Mouse (Mus musculus) E14TG2a.4 (cell line): ENCODE measurements around the gene D11Wsu47e.

Experiments used
- H3K27me3 ChIP-seq: 2 replicates; pipeline ENCODE4 v1.6.1; 2014; ENCODE audit warnings: low read length, control low read depth; ENCODE audit not compliant: insufficient read depth
- H3K36me3 ChIP-seq: 2 replicates; pipeline ENCODE4 v1.6.1; 2014; ENCODE audit warnings: low read length, control low read depth; ENCODE audit not compliant: insufficient read depth
- H3K4me1 ChIP-seq: replicated peaks from 2 replicates; pipeline ENCODE4 v1.6.1; 2014; ENCODE audit warnings: low read depth, low read length, control low read depth
- H3K4me3 ChIP-seq: replicated peaks from 2 replicates; pipeline ENCODE4 v1.5.1; 2014; ENCODE audit warnings: mild to moderate bottlenecking, low read length
- H3K9me3 ChIP-seq: 2 replicates; pipeline ENCODE4 v1.6.1; 2014; ENCODE audit warnings: low read length, control low read depth
- CTCF ChIP-seq: conservative IDR thresholded peaks from 2 replicates; pipeline ENCODE4 v1.5.1; 2014; ENCODE audit warnings: low read length
- NANOG ChIP-seq: IDR thresholded peaks from 2 replicates; pipeline ENCODE4 v1.6.1; 2014; ENCODE audit warnings: borderline replicate concordance, low read length, mixed read lengths
- POU5F1 ChIP-seq: IDR thresholded peaks from 2 replicates; pipeline ENCODE4 v1.6.1; 2014; ENCODE audit warnings: low read length, borderline replicate concordance

Gene D11Wsu47e

DNA sequence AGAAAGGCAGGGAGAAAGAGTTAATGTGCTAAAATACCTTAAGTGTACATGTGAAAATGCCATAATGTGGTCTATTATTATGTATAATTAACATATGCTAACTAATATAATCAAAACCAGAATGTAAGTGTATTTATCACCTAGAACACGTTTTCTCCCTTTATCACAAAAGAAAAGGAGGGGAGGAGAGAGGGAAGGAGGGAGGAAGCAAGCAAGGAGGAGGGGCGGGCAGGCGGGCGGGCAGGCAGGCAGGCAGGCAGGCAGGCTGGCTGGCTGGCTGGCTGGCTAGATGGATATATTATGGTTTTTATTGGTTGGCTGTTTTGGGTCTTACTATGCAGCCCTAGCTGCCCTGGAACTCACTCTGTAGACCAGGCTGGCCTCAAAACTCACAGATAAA is 14.5 kb upstream of the D11Wsu47e start:
- H3K9me3 ChIP-seq, result no peaks in the 10 kb centered on the region
- H3K4me1 ChIP-seq, result peaks cover 49% of the 10 kb centered on the region
- H3K4me3 ChIP-seq, result no peak overlapping the region
- H3K36me3 ChIP-seq, result peaks cover 85% of the 10 kb centered on the region
- TF ChIP-seq CTCF (no peak), NANOG (no peak), POU5F1 (no peak)
- no peaks in the 10 kb centered on the region for H3K27me3 ChIP-seq

DNA sequence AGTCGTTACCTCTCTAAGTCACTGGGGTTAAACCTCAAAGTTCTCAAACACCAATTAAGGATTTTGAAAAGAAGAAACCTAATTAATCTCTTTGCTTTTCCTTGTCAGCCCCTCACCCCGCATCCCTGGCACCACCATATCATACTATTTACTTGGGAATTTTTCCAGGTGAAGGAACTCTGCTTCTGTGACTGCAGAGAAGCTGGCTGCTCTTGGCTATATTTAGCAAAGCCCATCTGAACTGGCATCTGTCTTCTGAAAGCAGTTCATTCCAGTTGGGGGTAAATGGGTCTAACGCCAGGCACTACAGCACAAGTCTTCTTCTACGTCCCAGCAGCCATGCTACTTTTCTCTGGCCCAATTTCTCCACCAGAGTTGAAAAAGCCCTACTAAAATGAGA is 10.6 kb upstream of the D11Wsu47e start:
- Histone ChIP-seq H3K4me3 (no peak overlapping the region), H3K27me3 (no peaks in the 10 kb centered on the region), H3K36me3 (peaks cover 94% of the 10 kb centered on the region), H3K4me1 (peaks cover 53% of the 10 kb centered on the region), H3K9me3 (no peaks in the 10 kb centered on the region)
- TF ChIP-seq POU5F1 (no peak), NANOG (no peak), CTCF (no peak)

DNA sequence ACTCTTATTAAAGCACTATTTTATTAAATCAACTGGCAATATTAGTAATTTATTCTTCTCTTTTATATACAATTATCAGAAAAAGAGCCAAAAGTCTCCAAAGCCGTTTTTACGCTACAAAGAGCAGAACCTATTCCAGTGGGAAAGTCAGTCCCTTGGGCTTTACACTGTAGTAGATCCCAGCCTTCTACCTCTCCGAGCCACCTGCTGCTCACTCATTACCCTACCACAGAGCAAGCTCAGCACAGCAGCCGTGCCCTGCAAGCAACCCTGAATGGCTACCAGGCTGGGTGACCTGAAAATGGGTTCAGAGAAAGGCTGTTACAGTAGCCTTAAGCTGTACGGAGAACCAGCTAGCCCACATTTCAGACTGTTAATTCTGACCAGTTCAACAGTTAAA is 9.6 kb upstream of the D11Wsu47e start:
- peaks cover 58% of the 10 kb centered on the region for H3K4me1 ChIP-seq
- no peaks in the 10 kb centered on the region for H3K9me3 ChIP-seq
- TF ChIP-seq POU5F1 (no peak), NANOG (no peak), CTCF (no peak)
- no peaks in the 10 kb centered on the region for H3K27me3 ChIP-seq
- peaks cover 85% of the 10 kb centered on the region for H3K36me3 ChIP-seq
- no peak overlapping the region for H3K4me3 ChIP-seq

DNA sequence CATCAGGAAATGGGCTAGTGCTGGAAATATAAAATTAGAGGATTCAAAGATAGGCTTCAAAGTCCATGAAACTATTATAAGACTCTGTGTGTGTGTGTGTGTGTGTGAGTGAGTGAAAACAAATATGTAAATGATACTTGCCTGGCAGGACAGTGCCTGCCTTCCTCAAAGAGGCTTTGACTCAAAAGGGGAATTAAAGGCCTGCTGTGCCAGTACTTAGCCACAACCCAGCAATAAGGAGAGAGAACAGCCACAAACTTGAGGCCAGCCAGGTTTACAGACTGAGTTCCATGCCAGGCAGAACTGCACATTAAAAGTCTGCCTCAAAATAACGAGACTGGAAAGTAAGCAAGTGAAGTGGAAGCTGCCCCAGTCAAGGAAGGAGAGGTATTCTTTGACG is 7.4 kb upstream of the D11Wsu47e start:
- no peak overlapping the region for H3K4me3 ChIP-seq
- H3K36me3 ChIP-seq, result peaks cover 66% of the 10 kb centered on the region
- no peak for TF ChIP-seq POU5F1
- no peak for TF ChIP-seq NANOG
- no peak for TF ChIP-seq CTCF
- H3K4me1 ChIP-seq, result peaks cover 69% of the 10 kb centered on the region
- no peaks in the 10 kb centered on the region for H3K27me3 ChIP-seq
- H3K9me3 ChIP-seq, result no peaks in the 10 kb centered on the region

DNA sequence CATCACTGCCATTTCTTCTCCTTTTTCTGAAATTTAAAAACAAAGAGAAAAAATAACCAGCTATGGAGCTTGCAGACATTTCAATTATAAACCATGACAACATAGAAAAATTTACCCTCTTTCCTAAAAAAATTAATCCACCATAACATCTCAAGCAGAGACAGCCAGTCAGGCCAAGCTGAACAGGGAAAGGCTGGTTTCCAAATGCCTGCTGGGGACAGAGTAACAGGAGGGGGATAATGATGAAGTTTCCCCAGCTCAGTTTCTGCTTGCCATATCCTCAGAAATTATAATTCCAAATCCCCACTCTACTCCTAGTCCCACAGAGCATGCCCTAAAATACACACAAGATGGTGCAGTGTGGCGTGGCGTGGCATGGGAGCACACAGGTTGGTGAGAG is 6.8 kb upstream of the D11Wsu47e start:
- Histone ChIP-seq H3K36me3 (peaks cover 62% of the 10 kb centered on the region), H3K27me3 (no peaks in the 10 kb centered on the region), H3K9me3 (no peaks in the 10 kb centered on the region), H3K4me1 (peaks cover 73% of the 10 kb centered on the region), H3K4me3 (no peak overlapping the region)
- TF ChIP-seq NANOG, result no peak
- TF ChIP-seq CTCF, result no peak
- TF ChIP-seq POU5F1, result no peak

DNA sequence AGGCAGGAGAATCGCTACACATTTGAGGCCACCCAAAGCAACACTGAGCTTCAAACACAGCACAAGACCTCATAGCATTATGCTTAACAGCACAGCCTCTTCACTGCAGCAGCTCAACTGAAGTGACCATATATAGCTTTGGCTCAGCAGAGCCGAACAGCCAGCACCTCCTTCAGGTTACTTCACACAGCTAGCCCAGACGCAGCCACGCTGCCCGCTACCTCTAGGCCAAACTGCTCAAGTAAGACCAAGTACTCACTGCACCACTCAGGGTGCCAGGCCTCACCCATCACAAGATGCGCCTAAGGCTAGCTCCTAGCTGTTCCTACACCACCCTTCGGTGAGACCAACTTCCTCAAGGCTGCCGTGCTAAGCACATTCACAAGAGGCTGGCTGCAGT is 5.8 kb upstream of the D11Wsu47e start:
- H3K4me1 ChIP-seq, result peaks cover 78% of the 10 kb centered on the region
- TF ChIP-seq NANOG (no peak), POU5F1 (no peak), CTCF (no peak)
- peak overlapping the region; percentile 20; the same call in 1 of the 2 replicates for H3K4me3 ChIP-seq
- peaks cover 52% of the 10 kb centered on the region for H3K36me3 ChIP-seq
- H3K27me3 ChIP-seq, result no peaks in the 10 kb centered on the region
- no peaks in the 10 kb centered on the region for H3K9me3 ChIP-seq

DNA sequence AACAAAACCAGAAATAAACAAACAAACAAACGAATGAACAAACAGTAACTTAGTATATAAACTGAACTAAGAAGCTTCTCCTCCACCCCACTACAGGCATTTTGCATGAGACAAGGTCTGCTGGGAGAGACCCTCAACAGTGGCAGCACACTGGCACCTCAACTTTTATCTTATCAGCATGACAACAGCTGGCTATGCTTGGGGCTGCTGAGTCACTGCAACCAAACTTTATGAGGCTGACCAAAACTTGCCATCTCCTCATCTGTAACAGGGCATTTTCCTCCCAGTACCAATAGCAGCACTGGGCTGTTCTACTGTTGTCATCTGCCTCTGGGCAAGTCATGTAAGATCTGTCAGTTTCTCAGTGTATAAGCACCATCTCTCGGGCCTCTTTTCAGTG is 3.3 kb upstream of the D11Wsu47e start:
- Histone ChIP-seq H3K36me3 (peaks cover 27% of the 10 kb centered on the region), H3K4me1 (peaks cover 76% of the 10 kb centered on the region), H3K27me3 (no peaks in the 10 kb centered on the region), H3K9me3 (no peaks in the 10 kb centered on the region), H3K4me3 (no peak overlapping the region)
- TF ChIP-seq CTCF, result no peak
- TF ChIP-seq POU5F1, result no peak
- TF ChIP-seq NANOG, result no peak

DNA sequence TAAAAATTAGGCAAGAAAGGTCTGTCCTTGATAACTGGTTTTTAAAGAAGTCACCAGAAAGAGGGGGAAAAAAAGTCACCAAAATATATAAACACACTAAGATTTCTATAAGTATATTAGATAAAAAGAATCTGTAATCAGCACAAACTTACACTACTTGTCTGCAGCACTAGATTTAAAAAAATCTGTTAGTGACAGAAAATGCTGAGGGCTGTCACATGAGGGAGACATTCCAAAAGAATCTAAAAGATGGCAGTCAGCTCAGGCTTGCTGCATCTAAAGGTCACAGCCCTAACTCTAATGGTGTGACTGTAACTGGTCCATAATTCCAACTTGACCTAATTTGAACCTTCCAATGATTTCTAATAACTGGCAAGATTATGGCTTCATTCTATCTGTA is 2.2 kb upstream of the D11Wsu47e start:
- Histone ChIP-seq H3K4me1 (peaks cover 78% of the 10 kb centered on the region), H3K4me3 (no peak overlapping the region), H3K9me3 (no peaks in the 10 kb centered on the region), H3K27me3 (no peaks in the 10 kb centered on the region), H3K36me3 (peaks cover 21% of the 10 kb centered on the region)
- TF ChIP-seq POU5F1 (no peak), CTCF (no peak), NANOG (no peak)

DNA sequence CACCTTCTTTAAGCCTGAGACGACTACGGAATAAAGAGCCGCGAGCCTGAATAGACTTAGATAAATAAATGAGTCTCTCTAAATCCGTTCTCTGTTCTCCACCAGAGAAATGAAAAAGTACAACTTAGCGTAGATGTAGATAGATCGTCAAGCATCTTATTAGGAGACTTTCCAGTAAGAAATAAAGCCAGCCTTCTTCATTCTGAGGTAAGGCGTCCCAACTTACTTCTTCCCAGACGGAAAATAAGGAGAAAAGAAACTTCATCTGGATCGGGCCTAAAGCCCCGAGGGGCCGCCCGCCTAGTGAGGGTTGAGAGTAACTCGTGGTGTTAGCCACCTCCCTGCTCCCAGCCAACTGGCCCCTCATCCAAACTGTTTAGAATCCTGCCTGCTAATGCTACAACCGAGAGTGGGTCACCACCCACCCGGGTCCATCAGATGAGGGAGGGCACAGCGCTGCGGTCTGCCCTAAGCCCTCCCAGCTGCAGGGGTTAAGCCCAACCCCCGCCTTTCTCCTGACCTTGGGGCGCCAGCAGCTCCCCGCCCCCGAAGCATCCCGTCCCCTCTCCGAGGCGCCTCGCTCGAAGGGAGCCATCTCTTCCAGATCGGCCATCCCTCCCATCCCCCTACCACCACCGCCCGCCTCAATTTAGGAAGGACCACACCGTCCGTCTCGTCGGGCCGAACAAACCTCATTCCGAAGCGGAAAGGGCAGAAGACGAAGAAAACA is 1.1 kb upstream of the D11Wsu47e start:
- Histone ChIP-seq H3K4me3 (peak overlapping the region; percentile 98), H3K4me1 (peaks cover 78% of the 10 kb centered on the region), H3K36me3 (peaks cover 17% of the 10 kb centered on the region), H3K9me3 (no peaks in the 10 kb centered on the region), H3K27me3 (no peaks in the 10 kb centered on the region)
- no peak for TF ChIP-seq CTCF
- no peak for TF ChIP-seq NANOG
- TF ChIP-seq POU5F1, result no peak
